Mouse (Mus musculus) Patski (cell line): ENCODE measurements around the gene Rnf19b. TPM values are rescaled to one million over a fixed set of nuclear protein-coding genes. Genes with fewer than 3 reads are reported as not detected.
A peak's percentile ranks its signal among the peaks of the same experiment; 100 is the strongest.

ENCODE experiments used
- ATAC-seq: fragments of 100-300 bp; one replicate; pipeline ENCODE4 v1.8.0; 2021
- CTCF ChIA-PET: fragments of 350-600 bp; sonication (Branson Sonifier 250); formaldehyde crosslinking; loops from one replicate; lab custom pipeline; 2022; ENCODE audit warnings: inconsistent platforms; lab: Charles Lee
- POLR2A ChIA-PET: fragments of 350-600 bp; sonication (Branson Sonifier 250); formaldehyde crosslinking; loops from one replicate; lab custom pipeline; 2022; ENCODE audit warnings: antibody characterized with exemption, inconsistent platforms; lab: Charles Lee
- DNase-seq: peaks from one replicate; pipeline ENCODE4 v3.0.0-alpha.2; 2011; ENCODE audit warnings: low read depth, low spot score
- H3K27me3 ChIP-seq: fragments of 371-371 bp; one replicate; pipeline ENCODE4 v1.5.1; 2021
- CTCF ChIP-seq: fragments of 100-300 bp; IDR thresholded peaks from one replicate; pipeline ENCODE4 v1.5.1; 2021
- in situ Hi-C: fragments of 300-500 bp; cut with MboI; formaldehyde crosslinking; loops from 3 replicates; pipeline ENCODE4 v1.11.1; 2018; ENCODE audit warnings: low pct_unique_long_range_greater_than_20kb, mixed read lengths
- polyA plus RNA-seq: library from polyadenylated mRNA; unstranded; gene quantifications from one replicate; pipeline ENCODE4 v1.2.3, GENCODE M21; 2021

Gene Rnf19b
- polyA plus RNA-seq, 1 experiment from 2014 or later: 31.4 TPM

DNA sequence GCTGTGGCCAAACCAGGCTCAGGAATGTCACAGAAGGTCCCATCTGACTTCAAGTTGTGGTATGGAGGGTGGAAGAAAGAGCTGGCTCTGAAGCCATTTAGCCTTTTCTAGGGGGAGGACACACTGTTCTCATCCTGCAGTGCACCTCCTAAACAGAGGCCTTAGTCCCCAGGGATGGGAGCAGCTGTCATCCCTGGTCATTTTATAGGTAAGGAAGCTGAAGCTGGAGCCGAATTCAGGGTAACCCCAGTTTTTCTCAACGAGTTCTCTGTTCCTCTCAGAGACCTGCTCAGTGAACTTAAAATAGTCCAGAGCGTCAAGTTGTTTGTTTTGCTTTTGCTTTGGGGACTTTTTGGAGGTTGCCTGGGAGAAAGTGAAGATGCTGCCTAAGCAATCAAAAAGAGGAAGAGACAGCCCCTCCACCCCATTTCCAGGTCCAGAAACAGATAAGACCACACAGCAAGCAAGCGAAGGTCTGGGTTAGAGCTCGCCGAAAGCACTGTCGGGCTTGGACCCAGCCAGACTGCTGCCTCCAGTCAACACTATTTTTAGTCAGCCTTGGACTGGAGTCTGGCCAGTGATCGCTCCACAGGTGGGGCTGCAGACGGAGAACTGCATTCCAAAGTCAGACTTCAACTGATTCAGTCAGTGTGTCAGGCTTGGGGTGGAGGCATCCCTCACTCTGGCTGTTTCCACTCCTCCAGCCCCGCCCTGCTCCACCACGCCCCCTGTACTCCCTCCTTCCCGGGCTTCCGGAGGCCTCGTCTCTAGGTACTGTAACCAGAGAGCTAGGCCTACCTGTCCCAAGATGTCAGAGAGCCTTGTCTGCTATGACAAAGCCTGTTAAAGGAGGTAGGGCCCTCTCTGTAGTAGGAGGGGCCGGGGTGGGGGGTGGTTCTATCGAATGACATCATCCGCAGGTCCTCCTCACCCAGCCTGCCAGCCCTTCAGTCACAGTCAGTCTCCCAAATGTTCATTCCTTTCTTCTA lies 24.8 kb upstream of the Rnf19b start:
- in situ Hi-C loops: no loop called here
- POLR2A ChIA-PET: interaction anchor here (0.8 to 1.5 kb wide), 4 partner anchors 13 to 38 kb away, joined by 3 to 4 read pairs (median 3); no protein-coding TSS in a partner anchor
- no peak for TF ChIP-seq CTCF
- CTCF ChIA-PET: interaction anchor here (0.7 to 1.4 kb wide), 6 partner anchors 12 to 62 kb away, joined by 3 to 8 read pairs (median 4); no protein-coding TSS in a partner anchor
- DNase-seq (no peak), ATAC-seq (peak; percentile 78)
- no peaks in the 10 kb centered on the region for H3K27me3 ChIP-seq

DNA sequence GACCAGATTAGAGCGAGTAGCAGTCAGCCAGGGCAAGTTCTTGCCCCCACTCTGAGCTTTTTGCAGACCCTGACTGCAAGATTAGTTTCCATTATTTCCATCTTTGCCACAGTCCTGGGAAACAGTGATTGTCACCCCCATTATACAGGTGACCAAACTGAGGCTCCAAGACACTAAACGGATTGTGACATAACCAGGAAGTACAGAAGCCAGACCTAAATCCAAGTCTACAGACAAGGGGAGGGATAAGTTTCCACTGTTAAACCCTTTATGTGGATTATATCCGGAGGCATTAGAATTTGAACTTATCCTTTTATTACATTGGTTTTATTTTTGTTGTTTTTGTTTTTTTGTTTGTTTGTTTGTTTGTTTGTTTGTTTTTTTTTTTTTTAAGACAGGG lies 23.8 kb upstream of the Rnf19b start:
- DNase-seq (no peak), ATAC-seq (no peak)
- ChIA-PET CTCF (interaction anchor here (0.7 to 1.4 kb wide), 3 partner anchors 18 to 28 kb away, joined by 3 to 8 read pairs (median 3); no protein-coding TSS in a partner anchor), POLR2A (interaction anchor here (0.5 to 1.5 kb wide), 2 partner anchors 29 to 37 kb away, joined by 3 read pairs; no protein-coding TSS in a partner anchor)
- no peak for TF ChIP-seq CTCF
- in situ Hi-C loops: no loop called here
- H3K27me3 ChIP-seq: no peaks in the 10 kb centered on the region

DNA sequence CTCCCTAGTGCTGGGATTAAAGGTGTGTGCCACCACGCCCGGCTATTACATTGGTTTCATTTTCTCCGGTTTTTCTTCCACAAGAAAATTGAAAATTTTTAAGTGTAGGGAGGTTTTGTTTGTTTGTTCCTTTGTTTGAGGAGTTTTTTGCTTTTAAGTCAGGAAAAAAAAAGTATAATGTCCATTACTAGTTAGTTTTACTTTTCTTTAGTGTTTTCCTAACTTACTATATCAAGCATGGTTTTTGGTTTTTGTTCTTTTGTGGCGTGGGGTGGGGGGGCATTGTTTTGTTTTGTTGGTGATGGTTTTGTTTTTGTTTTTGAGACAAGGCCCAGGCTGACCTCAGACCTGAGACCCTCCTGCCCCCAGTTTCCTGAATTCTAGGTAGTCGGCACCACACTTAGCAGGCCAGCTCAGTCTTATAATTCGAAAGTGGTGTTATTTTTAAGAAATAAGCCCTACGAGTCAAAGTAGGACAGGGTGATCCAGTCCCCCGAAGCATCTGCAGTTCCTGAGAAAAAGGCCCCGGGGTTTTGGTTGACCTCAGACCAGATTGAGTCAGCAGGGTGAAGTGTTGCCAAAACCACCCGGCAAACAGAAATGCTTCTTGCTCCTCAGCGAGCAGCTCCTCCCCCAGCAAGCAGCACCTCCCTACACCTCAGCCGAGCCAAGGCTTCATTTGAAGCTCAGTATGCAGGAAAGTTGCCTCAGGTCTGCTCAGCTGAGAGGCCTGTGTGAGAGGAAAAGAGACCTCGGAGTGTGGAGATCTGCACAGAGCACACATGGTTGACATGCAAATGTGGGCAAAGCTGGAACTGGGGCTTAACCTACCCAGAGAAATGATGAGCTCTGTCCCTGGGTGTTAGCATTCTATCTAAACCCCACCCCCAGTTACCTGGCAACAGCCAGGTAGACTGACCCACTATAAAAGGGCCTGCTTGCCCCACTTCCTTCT lies 23.1 kb upstream of the Rnf19b start:
- no peaks in the 10 kb centered on the region for H3K27me3 ChIP-seq
- DNase-seq (no peak), ATAC-seq (peak; percentile 55)
- POLR2A ChIA-PET: interaction anchor here (0.5 to 1.3 kb wide), 2 partner anchors 24 to 30 kb away, joined by 3 to 4 read pairs; no protein-coding TSS in a partner anchor
- TF ChIP-seq CTCF: no peak
- in situ Hi-C loops: no loop called here
- CTCF ChIA-PET: interaction anchor here (1.1 kb wide), 2 partner anchors 10 to 27 kb away, joined by 3 read pairs; no protein-coding TSS in a partner anchor

DNA sequence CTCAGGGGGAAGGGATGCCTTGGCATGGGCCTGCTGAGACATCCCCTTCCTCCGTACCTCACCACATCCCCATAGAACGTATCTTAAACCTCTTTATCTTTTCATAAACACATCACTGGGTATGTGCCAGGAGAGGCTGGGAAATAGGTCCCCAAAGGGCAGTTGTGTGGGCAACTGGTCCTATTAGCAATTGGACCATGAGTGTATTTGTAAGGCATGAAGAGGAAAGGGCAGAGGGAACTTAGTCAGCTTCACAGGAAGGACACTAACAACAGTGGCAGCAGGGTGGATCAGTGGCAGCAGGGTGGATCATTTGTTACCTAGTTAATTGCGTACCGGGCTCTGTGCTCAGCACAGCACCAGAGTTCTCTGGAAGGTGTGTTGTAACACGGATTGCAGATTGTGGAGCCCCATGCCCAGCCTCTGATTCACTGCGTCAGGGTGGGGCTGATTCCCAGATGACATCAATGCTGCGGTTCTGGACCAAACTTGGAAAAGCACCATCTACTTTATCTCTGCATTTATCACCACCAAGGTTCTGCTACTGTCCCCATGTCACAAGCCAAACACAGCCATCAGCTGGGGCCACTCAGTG lies 22.1 kb upstream of the Rnf19b start:
- in situ Hi-C loops: no loop called here
- H3K27me3 ChIP-seq: no peaks in the 10 kb centered on the region
- ATAC-seq: no peak
- no peak for TF ChIP-seq CTCF
- ChIA-PET POLR2A (interaction anchor here (1.3 kb wide), 1 partner anchor 23 kb away, joined by 4 read pairs; no protein-coding TSS in a partner anchor), CTCF (interaction anchor here (1.1 kb wide), 1 partner anchor 9 kb away, joined by 3 read pairs; no protein-coding TSS in a partner anchor)
- DNase-seq: no peak

DNA sequence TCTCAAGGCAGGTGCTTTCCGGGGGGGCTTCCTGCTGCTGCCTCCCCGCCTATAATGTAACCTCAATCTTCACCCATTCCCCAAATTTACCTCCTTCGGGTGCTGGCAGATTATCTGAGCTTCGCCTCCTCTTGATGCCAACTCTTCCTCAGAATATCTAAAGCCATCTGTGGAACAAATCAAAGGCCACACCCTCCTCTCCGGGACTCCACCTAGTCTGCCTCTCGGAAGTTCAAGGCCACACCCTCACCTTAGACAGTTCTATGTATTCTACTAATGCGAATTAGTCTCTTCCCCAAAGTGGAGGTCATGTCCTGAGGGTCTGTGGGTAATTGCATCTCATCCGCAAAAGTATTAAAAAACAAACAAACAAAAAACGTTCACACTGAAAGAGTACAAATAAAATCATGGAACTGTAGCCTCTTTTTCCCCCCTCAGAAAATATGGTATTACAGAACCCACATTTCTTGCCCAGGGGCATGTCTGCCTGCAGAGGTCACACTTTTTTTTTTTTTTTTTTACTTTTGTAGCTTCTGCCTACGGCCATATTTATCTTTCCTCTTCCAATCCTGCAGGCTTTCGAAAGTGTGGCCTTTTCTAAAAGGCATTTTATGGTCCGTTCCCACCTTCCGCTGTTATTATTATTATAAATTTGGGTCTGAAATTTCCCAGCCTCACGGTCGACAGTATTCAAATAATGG lies 10.2 kb upstream of the Rnf19b start:
- in situ Hi-C loops: no loop called here
- ATAC-seq: no peak
- TF ChIP-seq CTCF: no peak
- DNase-seq: no peak
- ChIA-PET CTCF (no interaction called here), POLR2A (no interaction called here)
- H3K27me3 ChIP-seq: peaks cover 2% of the 10 kb centered on the region

DNA sequence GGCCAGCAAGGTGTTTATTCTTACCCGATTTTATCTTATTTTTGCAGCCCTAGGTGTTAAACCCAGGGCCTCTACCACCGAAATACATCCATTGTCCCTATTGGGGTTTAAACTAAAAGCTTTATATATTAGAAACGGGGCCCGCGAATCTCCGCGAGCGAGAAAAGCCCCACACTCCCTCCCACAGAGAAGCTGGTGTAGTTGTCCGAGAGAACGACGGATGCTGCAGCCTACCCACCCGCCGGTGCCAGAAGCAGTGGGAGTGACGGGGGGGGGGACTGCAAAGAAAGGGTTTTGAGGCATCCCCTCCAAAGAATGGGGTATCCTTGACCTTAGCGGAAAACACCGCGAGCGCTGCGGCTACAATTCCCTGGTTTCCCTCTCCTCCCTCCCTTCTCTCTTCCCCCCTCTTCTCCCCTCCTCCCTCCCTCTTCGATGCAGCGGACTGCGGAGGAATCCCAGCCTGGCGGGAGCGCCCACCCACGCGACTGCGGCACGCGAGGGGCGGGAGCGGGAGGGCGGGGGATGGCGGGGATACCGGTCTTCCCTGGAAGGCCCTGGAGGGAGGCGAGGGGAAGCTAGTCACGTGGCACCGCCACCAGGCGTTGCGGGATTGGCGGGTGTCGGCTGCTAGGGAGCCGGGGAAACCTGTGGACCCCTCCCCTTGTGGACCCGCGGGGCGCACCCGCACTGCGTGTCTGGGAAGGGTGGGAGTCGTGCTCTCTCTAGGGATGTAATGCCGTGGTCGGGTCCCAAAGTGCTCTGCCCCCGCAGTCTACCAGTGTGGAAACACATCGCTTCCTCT lies 9.4 kb upstream of the Rnf19b start:
- DNase-seq: no peak
- TF ChIP-seq CTCF: no peak
- ATAC-seq: no peak
- in situ Hi-C loops: no loop called here
- CTCF ChIA-PET: no interaction called here
- POLR2A ChIA-PET: no interaction called here
- peaks cover 2% of the 10 kb centered on the region for H3K27me3 ChIP-seq

DNA sequence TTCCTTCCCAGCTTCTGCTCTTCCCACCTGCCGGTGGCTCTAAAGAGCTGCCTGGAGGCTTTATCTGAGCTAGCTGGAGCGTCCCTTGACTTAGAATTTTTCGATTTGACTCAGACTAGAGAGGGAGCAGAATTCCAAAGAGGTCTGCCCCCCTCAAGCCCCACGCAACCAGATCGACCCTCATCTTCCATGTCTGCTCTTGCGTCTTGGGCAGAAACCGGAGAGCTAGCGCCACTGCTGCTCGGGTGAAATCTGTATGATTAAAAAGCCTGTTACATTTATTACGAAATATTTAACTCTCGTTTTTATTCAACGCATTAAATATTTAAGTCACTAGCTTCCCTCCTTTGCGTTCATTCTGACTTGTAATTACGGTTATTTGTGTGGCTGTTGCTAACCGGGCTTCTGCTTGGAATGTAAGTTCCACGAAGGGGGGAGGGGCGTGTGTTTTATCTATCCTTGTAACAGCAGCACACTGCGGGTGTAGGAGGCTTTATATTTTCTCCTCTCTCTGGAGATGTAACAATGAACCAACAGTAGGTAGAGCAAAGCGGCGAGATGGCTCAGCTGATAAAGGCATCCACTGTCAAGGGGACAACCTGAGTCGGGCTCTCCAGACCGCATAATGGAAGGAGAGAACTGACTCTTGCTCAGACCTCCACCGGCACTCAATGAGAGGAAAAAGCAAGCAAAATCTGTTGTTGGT lies 8.6 kb upstream of the Rnf19b start:
- no peak for DNase-seq
- POLR2A ChIA-PET: interaction anchor here (0.6 kb wide), 1 partner anchor 53 kb away, joined by 3 read pairs; no protein-coding TSS in a partner anchor
- no peak for ATAC-seq
- in situ Hi-C loops: no loop called here
- CTCF ChIA-PET: interaction anchor here (0.7 kb wide), 1 partner anchor 8 kb away, joined by 3 read pairs; no protein-coding TSS in a partner anchor
- peaks cover 2% of the 10 kb centered on the region for H3K27me3 ChIP-seq
- TF ChIP-seq CTCF: no peak

DNA sequence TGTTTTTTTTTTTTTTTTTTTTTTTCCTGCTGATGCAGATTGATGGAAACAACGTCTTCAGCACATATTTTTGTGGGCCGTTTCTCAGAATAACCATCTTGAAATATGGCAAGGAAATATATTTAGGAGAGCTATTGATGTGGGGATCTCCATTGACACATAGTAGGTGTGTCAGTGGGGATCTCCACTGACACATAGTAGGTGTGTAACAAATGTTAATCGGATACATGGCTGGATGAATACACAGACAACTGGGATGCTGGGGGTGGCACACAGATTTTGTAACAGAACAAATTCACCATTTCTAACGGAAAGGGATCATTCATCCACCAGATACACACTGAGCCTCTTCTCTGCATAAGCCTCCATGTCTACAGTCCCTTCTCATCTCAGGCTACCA lies 7.7 kb upstream of the Rnf19b start:
- ATAC-seq (no peak), DNase-seq (no peak)
- POLR2A ChIA-PET: interaction anchor here (0.6 kb wide), 2 partner anchors 52 to 254 kb away, joined by 3 read pairs; no protein-coding TSS in a partner anchor
- CTCF ChIA-PET: interaction anchor here (0.7 kb wide), 1 partner anchor 9 kb away, joined by 3 read pairs; no protein-coding TSS in a partner anchor
- in situ Hi-C loops: no loop called here
- H3K27me3 ChIP-seq: peaks cover 2% of the 10 kb centered on the region
- no peak for TF ChIP-seq CTCF
